Mouse (Mus musculus) intestine, postnatal 0 days (tissue): Measurements from ENCODE around the gene Gm11084. TPM values are rescaled to one million over a fixed set of nuclear protein-coding genes. Genes with fewer than 3 reads are reported as not detected.

Experiments used
- ATAC-seq: fragments of 200-750 bp; cut with Nextera tagmentation; 2 replicates; pipeline ENCODE4 v1.8.0; 2017; ENCODE audit warnings: mild to moderate bottlenecking, moderate TSS enrichment, moderate library complexity
- H3K27ac ChIP-seq: fragments of 300-500 bp; sonication (generic); 2 replicates; pipeline ENCODE4 v1.5.1; 2014; ENCODE audit warnings: mild to moderate bottlenecking, low read depth, low read length, moderate library complexity
- H3K27me3 ChIP-seq: fragments of 300-500 bp; sonication (generic); replicated peaks from 2 replicates; pipeline ENCODE4 v1.6.1; 2014; ENCODE audit warnings: low read length, mixed read lengths; ENCODE audit not compliant: control insufficient read depth, insufficient read depth
- H3K36me3 ChIP-seq: fragments of 300-500 bp; sonication (generic); 2 replicates; pipeline ENCODE4 v1.6.1; 2014; ENCODE audit warnings: mild to moderate bottlenecking, moderate library complexity; ENCODE audit not compliant: control insufficient read depth, insufficient read depth
- H3K4me1 ChIP-seq: fragments of 300-500 bp; sonication (generic); replicated peaks from 2 replicates; pipeline ENCODE4 v1.6.1; 2014; ENCODE audit warnings: antibody characterized with exemption, low read length, mixed read lengths; ENCODE audit not compliant: control insufficient read depth, insufficient read depth
- H3K4me2 ChIP-seq: fragments of 300-500 bp; sonication (generic); replicated peaks from 2 replicates; pipeline ENCODE4 v1.6.1; 2014; ENCODE audit warnings: low read depth, mild to moderate bottlenecking, moderate library complexity
- H3K4me3 ChIP-seq: fragments of 300-500 bp; sonication (generic); 2 replicates; pipeline ENCODE4 v1.5.1; 2014; ENCODE audit warnings: low read depth, low read length
- H3K9ac ChIP-seq: fragments of 300-500 bp; sonication (generic); 2 replicates; pipeline ENCODE4 v1.6.1; 2014; ENCODE audit warnings: mild to moderate bottlenecking, low read depth, low read length
- H3K9me3 ChIP-seq: fragments of 300-500 bp; sonication (generic); 2 replicates; pipeline ENCODE4 v1.6.1; 2016; ENCODE audit warnings: mixed run types; ENCODE audit not compliant: control insufficient read depth
- CTCF ChIP-seq: sonication (generic); IDR thresholded peaks from 2 replicates; pipeline ENCODE4 v1.5.1; 2016; ENCODE audit warnings: low read depth, mild to moderate bottlenecking, control low read depth, antibody characterized with exemption, moderate library complexity
- WGBS: fragments of 180-500 bp; shearing (Covaris S2); extraction: QIAGEN DNeasy Blood & Tissue Kit; methylation state at CpG from one replicate; pipeline ENCODE4 v1.1.7; 2014; 5-methylcytosine and 5-hydroxymethylcytosine counted together
- polyA plus RNA-seq: library from polyadenylated mRNA; unstranded; fragments of >200 nt; fragmentation: Nextera tagmentation; extraction: Ambion mirVana; gene quantifications from 2 replicates; pipeline ENCODE4 v1.2.1, GENCODE M21; 2015

Gene Gm11084
- polyA plus RNA-seq, 1 experiment from 2014 or later: not detected

GRCm38 (mm10) chr2:72970302-72970701, 16.2 kb downstream of the Gm11084 start:
- Histone ChIP-seq H3K4me2 (no peak overlapping the region), H3K9ac (no peak overlapping the region), H3K9me3 (no peaks in the 10 kb centered on the region), H3K36me3 (peaks cover 17% of the 10 kb centered on the region), H3K27ac (no peak overlapping the region), H3K4me3 (no peak overlapping the region), H3K4me1 (peaks cover under 1% of the 10 kb centered on the region; the same call in 1 of the 2 replicates), H3K27me3 (no peaks in the 10 kb centered on the region)
- WGBS: 90% methylated on average over 4 of the region's 4 CpGs
- TF ChIP-seq CTCF: peak; percentile 42
- no peak for ATAC-seq

- no peaks in the 10 kb centered on the region for H3K27me3 ChIP-seq
- no peak overlapping the region for H3K27ac ChIP-seq
- H3K36me3 ChIP-seq: peaks cover 17% of the 10 kb centered on the region
- H3K4me2 ChIP-seq: no peak overlapping the region
- no peaks in the 10 kb centered on the region for H3K9me3 ChIP-seq
- no peak overlapping the region for H3K9ac ChIP-seq
- WGBS: 93% methylated on average over 1 of the region's 1 CpGs
- ATAC-seq: no peak
- TF ChIP-seq CTCF: no peak
- no peak overlapping the region for H3K4me3 ChIP-seq
- no peaks in the 10 kb centered on the region; the same call in 1 of the 2 replicates for H3K4me1 ChIP-seq
Observed at GRCm38 (mm10) chr2:72968536-72968935, 18.0 kb downstream of the Gm11084 start.

- Histone ChIP-seq H3K4me1 (no peaks in the 10 kb centered on the region), H3K4me2 (no peak overlapping the region), H3K27ac (no peak overlapping the region), H3K27me3 (no peaks in the 10 kb centered on the region), H3K36me3 (peaks cover 14% of the 10 kb centered on the region; the same call in 1 of the 2 replicates), H3K9ac (no peak overlapping the region), H3K9me3 (no peaks in the 10 kb centered on the region), H3K4me3 (no peak overlapping the region)
- no peak for ATAC-seq
- no peak for TF ChIP-seq CTCF
- WGBS: 91% methylated on average over 2 of the region's 2 CpGs
Observed at GRCm38 (mm10) chr2:72965450-72965849, 21.1 kb downstream of the Gm11084 start.

- no peak overlapping the region for H3K27ac ChIP-seq
- WGBS: 95% methylated on average over 3 of the region's 3 CpGs
- no peak overlapping the region for H3K4me3 ChIP-seq
- ATAC-seq: no peak
- H3K9me3 ChIP-seq: no peaks in the 10 kb centered on the region
- peaks cover 17% of the 10 kb centered on the region; the same call in 1 of the 2 replicates for H3K36me3 ChIP-seq
- H3K9ac ChIP-seq: no peak overlapping the region
- H3K4me1 ChIP-seq: no peaks in the 10 kb centered on the region
- no peak for TF ChIP-seq CTCF
- no peaks in the 10 kb centered on the region for H3K27me3 ChIP-seq
- no peak overlapping the region for H3K4me2 ChIP-seq
Observed at GRCm38 (mm10) chr2:72956415-72956814, 30.1 kb downstream of the Gm11084 start.

DNA sequence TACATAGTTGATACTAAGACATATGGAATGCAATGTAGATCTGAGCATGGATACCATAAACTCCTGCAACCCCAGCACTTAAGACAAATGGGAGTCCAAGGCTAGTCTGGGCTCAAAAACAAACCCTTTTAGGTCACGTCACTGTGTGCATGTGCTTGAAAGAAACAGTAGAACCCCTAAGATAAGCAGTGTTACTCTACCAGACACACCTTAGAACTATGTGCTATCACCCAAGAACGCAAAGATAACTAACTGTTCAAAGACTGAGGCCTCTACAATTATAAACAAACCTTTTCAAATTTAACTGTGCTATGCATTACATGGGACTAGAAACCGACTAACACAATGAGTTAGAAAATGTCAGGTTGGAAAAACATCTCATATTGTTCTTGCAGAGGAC, 33.5 kb downstream of the Gm11084 start:
- no peak overlapping the region for H3K9ac ChIP-seq
- no peaks in the 10 kb centered on the region for H3K9me3 ChIP-seq
- no peak overlapping the region for H3K27ac ChIP-seq
- peaks cover 14% of the 10 kb centered on the region; the same call in 1 of the 2 replicates for H3K36me3 ChIP-seq
- no peaks in the 10 kb centered on the region for H3K27me3 ChIP-seq
- WGBS: 55% methylated on average over 3 of the region's 3 CpGs
- H3K4me1 ChIP-seq: no peaks in the 10 kb centered on the region
- no peak overlapping the region for H3K4me2 ChIP-seq
- no peak for TF ChIP-seq CTCF
- H3K4me3 ChIP-seq: no peak overlapping the region
- ATAC-seq: no peak

DNA sequence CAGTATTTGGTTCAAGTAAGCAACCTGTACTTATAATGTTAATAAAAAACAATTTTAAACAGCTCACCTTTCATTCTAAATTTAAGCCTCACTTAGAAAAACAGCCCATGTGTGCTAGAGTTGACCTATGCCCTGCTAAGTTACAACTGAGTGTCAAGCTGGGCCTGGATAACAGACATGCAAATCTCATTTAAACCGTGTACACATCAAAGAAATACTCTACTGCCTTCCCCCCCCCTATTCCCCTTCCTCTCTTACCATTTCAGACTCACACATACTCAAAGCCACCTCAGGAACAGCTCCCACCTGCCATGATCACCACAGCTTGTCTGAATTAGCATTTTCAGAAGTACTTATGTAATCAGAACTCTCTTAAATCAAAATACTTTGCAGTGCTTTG, 50.6 kb downstream of the Gm11084 start:
- Histone ChIP-seq H3K36me3 (peaks cover 28% of the 10 kb centered on the region; the same call in 1 of the 2 replicates), H3K27me3 (no peaks in the 10 kb centered on the region), H3K4me1 (no peaks in the 10 kb centered on the region), H3K9ac (no peak overlapping the region), H3K9me3 (no peaks in the 10 kb centered on the region), H3K27ac (no peak overlapping the region), H3K4me3 (no peak overlapping the region), H3K4me2 (no peak overlapping the region)
- no peak for TF ChIP-seq CTCF
- ATAC-seq: no peak
- WGBS: 26% methylated on average over 1 of the region's 1 CpGs

DNA sequence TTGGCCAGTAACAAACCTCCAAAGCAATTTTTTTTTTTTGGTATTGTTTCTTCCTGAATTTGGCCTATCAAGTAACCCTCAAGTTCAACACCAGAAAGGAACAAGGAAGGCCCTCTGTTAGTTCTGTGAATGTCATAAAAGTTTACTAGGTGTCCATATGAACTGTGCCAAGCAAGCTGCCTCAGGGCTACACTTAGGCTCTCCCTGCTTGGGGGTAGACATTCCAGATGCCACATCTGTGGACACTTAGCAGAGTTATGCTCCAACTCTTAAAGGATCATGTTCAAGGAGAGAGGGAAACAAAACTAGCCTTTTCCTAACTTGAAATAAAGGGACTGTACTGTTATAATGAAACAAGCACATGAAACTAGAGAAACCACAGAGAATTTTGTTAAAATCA, 54.3 kb downstream of the Gm11084 start:
- Histone ChIP-seq H3K27ac (no peak overlapping the region), H3K9ac (no peak overlapping the region), H3K4me2 (no peak overlapping the region), H3K27me3 (no peaks in the 10 kb centered on the region), H3K36me3 (peaks cover 13% of the 10 kb centered on the region; the same call in 1 of the 2 replicates), H3K4me3 (no peak overlapping the region), H3K4me1 (no peaks in the 10 kb centered on the region), H3K9me3 (no peaks in the 10 kb centered on the region)
- ATAC-seq: peak; percentile 73
- no peak for TF ChIP-seq CTCF
